Mouse (Mus musculus) small intestine, adult 2 months (tissue): ENCODE data around the gene Slc35b2. TPM values are rescaled to one million over a fixed set of nuclear protein-coding genes. Genes with fewer than 3 reads are reported as not detected.

Experiments
- H3K27ac ChIP-seq: fragments of 200-500 bp; 2 replicates; pipeline ENCODE4 v1.5.1; 2012; ENCODE audit warnings: low read depth, low read length, control low read depth, inconsistent platforms; ENCODE audit not compliant: insufficient read depth
- H3K27me3 ChIP-seq: fragments of 200-500 bp; 2 replicates; pipeline ENCODE4 v1.6.1; 2012; ENCODE audit warnings: mild to moderate bottlenecking, moderate library complexity, low read length, inconsistent platforms; ENCODE audit not compliant: control insufficient read depth, insufficient read depth
- H3K36me3 ChIP-seq: fragments of 200-500 bp; 2 replicates; pipeline ENCODE4 v1.6.1; 2012; ENCODE audit warnings: mild to moderate bottlenecking, low read length, control low read depth, inconsistent platforms; ENCODE audit not compliant: control insufficient read depth, insufficient read depth
- H3K4me1 ChIP-seq: fragments of 200-500 bp; 2 replicates; pipeline ENCODE4 v1.6.1; 2012; ENCODE audit warnings: low read length, inconsistent platforms, mixed read lengths; ENCODE audit not compliant: control insufficient read depth, insufficient read depth, insufficient read length
- H3K4me3 ChIP-seq: fragments of 200-500 bp; 2 replicates; pipeline ENCODE4 v1.5.1; 2012; ENCODE audit warnings: low read depth, mild to moderate bottlenecking, control low read depth, inconsistent platforms, low read length, moderate library complexity
- CTCF ChIP-seq: fragments of 200-500 bp; IDR thresholded peaks from 2 replicates; pipeline ENCODE4 v1.5.1; 2012; ENCODE audit warnings: low read depth, mild to moderate bottlenecking, control low read depth, inconsistent platforms, low read length, moderate library complexity, mixed read lengths; ENCODE audit not compliant: insufficient replicate concordance, insufficient read length; ENCODE audit errors: extremely low read depth
- POLR2A ChIP-seq: fragments of 200-500 bp; IDR thresholded peaks from 2 replicates; pipeline ENCODE4 v1.6.1; 2012; ENCODE audit warnings: low read depth, mild to moderate bottlenecking, control low read depth, inconsistent platforms, low read length, moderate library complexity
- WGBS: fragments of 180-500 bp; shearing (Covaris S2); methylation state at CpG from one replicate; pipeline ENCODE4 v1.1.7; 2018; 5-methylcytosine and 5-hydroxymethylcytosine counted together
- polyA plus RNA-seq: library from polyadenylated mRNA; depleted of rRNA; stranded (reverse); fragments of >200 nt; gene quantifications from 2 replicates; pipeline ENCODE4 v1.2.3, GENCODE M21; 2012

Slc35b2 gene
- polyA plus RNA-seq, 1 experiment: 98.2 TPM

DNA sequence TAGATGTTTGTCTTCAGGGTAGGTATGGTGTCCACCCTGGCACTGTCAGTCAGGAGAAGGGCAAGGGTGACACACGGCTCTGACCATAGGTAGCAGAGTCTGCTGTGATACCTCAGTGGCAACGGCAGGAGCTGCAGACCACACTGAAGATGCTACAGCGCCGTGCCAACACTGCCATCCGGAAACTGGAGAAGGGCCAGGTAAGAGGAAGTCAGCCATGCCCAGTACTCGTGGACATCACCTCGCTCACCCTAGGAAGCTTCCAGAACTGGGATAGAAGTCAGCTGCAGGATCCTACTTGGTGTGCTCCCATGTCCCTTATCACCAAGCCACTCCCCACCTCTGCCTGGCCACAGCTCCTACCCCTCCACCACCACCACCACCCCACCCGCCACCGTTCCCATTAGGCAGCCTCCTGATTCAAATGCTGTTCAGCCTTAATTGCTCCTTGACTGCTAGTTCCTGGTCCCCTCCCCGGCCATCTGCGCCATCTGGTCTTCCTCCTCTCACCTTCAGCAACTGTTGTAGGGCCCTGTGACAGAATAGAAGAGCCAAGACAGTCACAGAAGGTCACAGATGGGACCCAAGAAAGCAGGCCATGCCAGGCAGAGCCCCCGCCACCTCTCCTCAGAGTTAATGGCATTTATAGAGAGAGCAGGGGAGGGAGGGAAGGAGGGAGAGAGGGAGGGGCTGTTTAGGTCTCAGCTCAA is 44.8 kb upstream of the Slc35b2 start:
- TF ChIP-seq POLR2A (no peak), CTCF (no peak)
- no peak overlapping the region for H3K4me3 ChIP-seq
- 78% methylated on average over 12 of the region's 12 CpGs for WGBS

DNA sequence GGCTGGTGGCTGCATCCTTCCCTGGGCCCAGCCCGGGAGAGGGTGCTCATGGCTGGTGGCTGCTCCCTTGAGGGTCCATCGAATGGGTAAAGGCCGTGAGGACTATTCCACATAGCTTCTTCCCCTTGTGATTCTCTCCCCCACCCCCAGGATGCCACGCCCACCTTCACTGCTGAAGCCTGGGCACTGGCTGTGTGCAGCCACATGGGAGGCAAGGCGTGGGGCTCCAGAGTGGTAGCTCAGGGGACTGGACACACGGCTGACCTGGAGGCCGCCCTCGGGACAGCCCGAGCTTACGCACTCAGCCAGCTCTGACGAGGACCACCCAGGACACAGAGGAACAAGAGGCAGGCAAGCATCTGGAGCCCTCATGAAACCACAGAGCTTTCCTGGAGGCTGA is 43.5 kb upstream of the Slc35b2 start:
- Histone ChIP-seq H3K4me3 (no peak overlapping the region), H3K27ac (no peak overlapping the region), H3K4me1 (no peaks in the 10 kb centered on the region), H3K27me3 (peaks cover 6% of the 10 kb centered on the region), H3K36me3 (peaks cover 5% of the 10 kb centered on the region)
- WGBS: 85% methylated on average over 11 of the region's 11 CpGs
- TF ChIP-seq CTCF: no peak
- no peak for TF ChIP-seq POLR2A

More for the DNA sequence above, 44.8 kb upstream of the Slc35b2 start:
- H3K4me1 ChIP-seq: no peaks in the 10 kb centered on the region
- peaks cover 5% of the 10 kb centered on the region for H3K36me3 ChIP-seq
- no peak overlapping the region for H3K27ac ChIP-seq
- H3K27me3 ChIP-seq: peaks cover 6% of the 10 kb centered on the region

DNA sequence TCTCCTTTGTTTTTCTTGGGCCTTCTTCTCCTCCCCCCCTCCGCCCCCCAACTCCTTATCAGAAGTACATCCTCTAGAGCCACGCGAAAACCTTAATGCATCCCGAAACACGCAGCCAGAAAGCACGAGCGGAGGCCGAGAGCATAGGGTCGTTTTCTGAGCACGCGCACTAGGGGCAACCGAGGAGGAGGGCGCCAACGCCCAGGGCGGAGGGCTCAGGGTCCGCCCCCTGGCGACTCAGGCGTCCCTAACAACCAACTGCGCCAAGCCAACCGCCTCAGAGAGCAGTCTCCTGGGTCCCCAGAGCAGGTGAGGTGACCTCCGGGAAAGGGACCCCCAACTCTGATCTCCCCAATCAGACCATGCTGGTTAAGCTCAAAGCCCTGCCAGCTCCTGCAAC is 40.4 kb upstream of the Slc35b2 start, which contains the start of gene Tcte1:
Tcte1 (plus strand) TSS at position 172 of the 400 bp plus-strand sequence.
- Histone ChIP-seq H3K27ac (no peak within 1 kb of the TSS), H3K4me1 (no peaks in the 10 kb centered on the region), H3K36me3 (no peaks in the 10 kb centered on the region; the same call in 1 of the 2 replicates), H3K27me3 (peaks cover 6% of the 10 kb centered on the region), H3K4me3 (no peak within 1 kb of the TSS)
- no peak for TF ChIP-seq CTCF
- no peak for TF ChIP-seq POLR2A
- 4% methylated on average over 21 of the region's 21 CpGs for WGBS

DNA sequence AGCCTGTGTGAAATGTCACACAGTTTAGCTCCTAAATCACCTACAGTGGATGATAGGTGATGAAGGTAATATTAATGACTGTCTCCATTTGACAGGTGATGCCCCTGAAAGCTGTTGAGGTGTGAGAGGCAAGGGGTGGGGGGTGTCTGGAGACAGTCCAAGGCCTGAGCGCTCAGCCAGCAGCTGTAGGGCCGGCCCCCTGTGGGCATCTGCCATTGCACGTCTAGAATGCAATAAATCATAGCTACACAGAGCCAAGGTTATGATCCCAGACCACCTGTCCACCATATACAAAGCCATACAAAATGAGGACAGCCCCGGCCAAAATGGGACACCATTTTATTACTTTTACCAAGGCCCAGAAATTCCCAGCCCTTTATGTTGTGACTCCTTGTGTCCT is 38.7 kb upstream of the Slc35b2 start:
- WGBS: 61% methylated on average over 4 of the region's 4 CpGs
- H3K4me1 ChIP-seq: no peaks in the 10 kb centered on the region
- H3K27ac ChIP-seq: no peak overlapping the region
- H3K27me3 ChIP-seq: peaks cover 6% of the 10 kb centered on the region
- H3K4me3 ChIP-seq: no peak overlapping the region
- TF ChIP-seq CTCF: no peak
- no peak for TF ChIP-seq POLR2A
- no peaks in the 10 kb centered on the region for H3K36me3 ChIP-seq

DNA sequence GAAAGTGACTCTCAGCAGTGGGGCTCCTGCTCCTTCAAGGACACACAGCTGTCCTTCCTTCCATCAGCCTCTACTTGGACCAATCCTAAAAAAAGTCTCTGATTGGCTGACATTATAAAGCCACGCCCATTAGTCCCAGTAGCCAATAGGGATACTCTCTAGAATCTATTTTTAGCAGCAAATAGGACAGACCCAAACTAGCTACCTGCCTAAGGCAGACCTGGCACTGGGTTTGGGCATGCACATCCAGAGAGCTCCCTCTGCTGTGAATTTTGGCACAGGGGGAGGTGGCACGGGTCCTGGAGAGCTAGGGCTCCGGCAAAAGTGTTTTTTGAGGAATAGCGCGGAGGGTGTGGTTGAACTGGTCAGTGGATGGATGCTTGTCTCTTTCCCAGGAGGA is 37.1 kb upstream of the Slc35b2 start:
- no peak for TF ChIP-seq POLR2A
- no peak for TF ChIP-seq CTCF
- WGBS: 23% methylated on average over 5 of the region's 5 CpGs
- Histone ChIP-seq H3K4me3 (no peak overlapping the region), H3K27ac (no peak overlapping the region), H3K27me3 (peaks cover 13% of the 10 kb centered on the region), H3K4me1 (no peaks in the 10 kb centered on the region), H3K36me3 (no peaks in the 10 kb centered on the region)

DNA sequence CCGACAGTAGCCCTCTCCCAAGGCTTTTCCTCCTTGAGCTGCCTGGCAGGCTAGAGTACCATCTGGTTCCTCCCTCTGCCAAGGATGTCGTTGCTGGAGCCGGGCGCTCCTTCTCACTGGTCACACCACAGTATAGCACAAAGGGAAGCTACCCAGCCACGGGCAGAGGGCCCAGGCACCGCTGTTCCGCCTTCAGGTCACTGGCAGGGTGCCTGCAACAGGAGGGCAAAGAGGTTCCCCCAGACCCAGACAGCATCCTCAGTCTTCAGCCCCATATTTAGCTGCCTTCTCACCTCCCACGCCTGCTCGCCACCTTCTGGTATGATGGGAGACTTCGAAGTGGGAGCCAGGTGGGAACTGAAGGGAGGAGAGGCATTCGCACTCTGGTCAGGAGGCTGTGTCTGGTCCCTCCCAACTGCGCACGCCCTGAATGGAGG is 33.3 kb upstream of the Slc35b2 start:
- H3K27me3 ChIP-seq: peaks cover 7% of the 10 kb centered on the region; the same call in 1 of the 2 replicates
- H3K4me1 ChIP-seq: no peaks in the 10 kb centered on the region
- TF ChIP-seq CTCF: no peak
- TF ChIP-seq POLR2A: no peak
- 37% methylated on average over 13 of the region's 13 CpGs for WGBS
- H3K27ac ChIP-seq: no peak overlapping the region
- no peak overlapping the region for H3K4me3 ChIP-seq
- no peaks in the 10 kb centered on the region for H3K36me3 ChIP-seq

DNA sequence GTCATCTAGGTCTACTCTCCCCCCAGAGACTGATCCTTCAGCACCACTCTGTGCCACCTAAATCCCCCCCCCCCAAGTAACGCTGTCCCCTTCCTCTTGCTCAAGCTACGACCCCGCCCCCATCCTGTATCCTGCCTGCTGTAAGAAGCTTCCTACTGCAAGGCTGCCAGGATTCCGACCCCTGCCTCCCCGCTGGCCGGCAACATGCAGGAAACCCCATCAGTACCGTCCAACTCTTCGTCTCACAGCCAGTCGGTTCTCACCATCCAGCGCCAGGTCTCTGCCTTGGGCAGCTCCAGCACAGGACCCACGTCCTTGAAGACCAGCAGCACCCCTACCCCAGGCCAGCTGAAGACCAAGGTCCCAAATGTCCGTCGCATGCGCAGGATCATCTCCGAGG is 30.8 kb upstream of the Slc35b2 start:
- Histone ChIP-seq H3K27me3 (peaks cover 10% of the 10 kb centered on the region; the same call in 1 of the 2 replicates), H3K4me3 (no peak overlapping the region), H3K4me1 (no peaks in the 10 kb centered on the region), H3K36me3 (no peaks in the 10 kb centered on the region), H3K27ac (no peak overlapping the region)
- TF ChIP-seq POLR2A (no peak), CTCF (no peak)
- WGBS: 54% methylated on average over 15 of the region's 15 CpGs

DNA sequence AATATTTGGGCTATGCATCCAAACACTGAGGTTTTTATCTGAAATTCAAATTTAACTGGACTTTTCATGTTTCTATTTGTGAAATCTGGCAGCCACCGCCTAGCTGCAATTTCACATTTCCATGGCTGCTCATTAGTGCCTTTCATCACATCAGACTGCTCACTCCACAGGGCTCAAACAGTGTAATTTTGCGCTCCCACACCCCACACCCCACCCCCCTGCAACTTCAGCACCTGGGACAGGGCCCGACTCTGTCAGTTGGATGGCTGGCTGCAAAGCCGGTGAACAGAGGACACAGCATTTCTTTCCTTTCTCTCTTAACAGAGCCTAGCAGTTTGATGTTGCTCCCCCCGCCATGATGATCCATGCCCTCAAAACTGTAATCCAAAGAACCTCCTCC is 27.4 kb upstream of the Slc35b2 start:
- Histone ChIP-seq H3K4me1 (no peaks in the 10 kb centered on the region), H3K27me3 (0 out of 2 replicates have a peak, but pooled peaks cover 3% of the 10 kb centered on the region), H3K4me3 (no peak overlapping the region), H3K36me3 (no peaks in the 10 kb centered on the region), H3K27ac (no peak overlapping the region)
- WGBS: 14% methylated on average over 5 of the region's 5 CpGs
- TF ChIP-seq POLR2A (no peak), CTCF (no peak)
